In genomic region chr19:6305517-6306115, GRCm38 (mm10) we compare ENCODE assay signal across 8 mouse cellular contexts. TPM values are rescaled to one million over a fixed set of nuclear protein-coding genes. Genes with fewer than 3 reads are reported as not detected.
A peak's percentile ranks its signal among the peaks of the same experiment; 100 is the strongest.
DNase-seq lines count a peak whose midpoint lies in the region; ATAC-seq and TF ChIP-seq lines count a peak whose summit lies in the region.

No protein-coding gene starts in this region.

- no peaks in the 10 kb centered on the region for H3K27me3 ChIP-seq in kidney, adult 2 months (replicated peaks; ENCODE audit: control insufficient read depth, insufficient read depth, low read length)
- no peaks in the 10 kb centered on the region for H3K27me3 ChIP-seq in embryonic facial prominence, embryonic 10.5 days (replicated peaks; ENCODE audit: low read depth, poor library complexity, severe bottlenecking)
- H3K27me3 ChIP-seq in hindbrain, embryonic 12.5 days = no peaks in the 10 kb centered on the region
- H3K27me3 ChIP-seq in midbrain, embryonic 11.5 days (ENCODE audit: control insufficient read depth, insufficient read depth, low read length) = no peaks in the 10 kb centered on the region

- no peaks in the 10 kb centered on the region for H3K9me3 ChIP-seq in embryonic facial prominence, embryonic 10.5 days
- no peaks in the 10 kb centered on the region for H3K9me3 ChIP-seq in hindbrain, embryonic 12.5 days (replicated peaks)
- H3K9me3 ChIP-seq in midbrain, embryonic 11.5 days (ENCODE audit: control insufficient read depth, low read length) = no peaks in the 10 kb centered on the region

- TF ChIP-seq POLR2A in kidney, adult 2 months (IDR thresholded peaks at IDR 0.05; ENCODE audit: low read depth, low read length) = no peak

- peak; percentile 20; the same call in 1 of the 2 replicates for ATAC-seq in hindbrain, embryonic 12.5 days (ENCODE audit: low FRiP score)
- ATAC-seq in midbrain, embryonic 11.5 days (ENCODE audit: low FRiP score) = no peak

- DNase-seq in kidney, adult 2 months = no peak
- no peak for DNase-seq in kidney, postnatal 10 days
- DNase-seq in embryonic facial prominence, embryonic 10.5 days (ENCODE audit: low spot score) = no peak
- DNase-seq in midbrain, embryonic 11.5 days (ENCODE audit: low spot score, missing footprints) = peak; percentile 82
- no peak for DNase-seq in layer of hippocampus, postnatal 10 days (ENCODE audit: low spot score in 2 of 2)
- DNase-seq in layer of hippocampus, postnatal 25 days (ENCODE audit: extremely low spot score in 1 of 2, low spot score in 1 of 2) = no peak
- no peak for DNase-seq in adipocyte (ENCODE audit: low spot score)

- TF ChIP-seq CTCF in kidney, adult 2 months (conservative IDR thresholded peaks at IDR 0.05; ENCODE audit: insufficient read depth, insufficient read length, low read depth, low read length) = no peak

- H3K4me3 ChIP-seq in kidney, adult 2 months (ENCODE audit: insufficient read depth, low read depth, low read length) = peak overlapping the region; percentile 96; the same call in 1 of the 2 replicates
- peak overlapping the region; percentile 85 for H3K4me3 ChIP-seq in embryonic facial prominence, embryonic 10.5 days
- H3K4me3 ChIP-seq in hindbrain, embryonic 12.5 days = peak overlapping the region; percentile 65
- peak overlapping the region; percentile 68 for H3K4me3 ChIP-seq in midbrain, embryonic 11.5 days (ENCODE audit: low read depth, low read length)

- H3K9ac ChIP-seq in hindbrain, embryonic 12.5 days = peak overlapping the region; percentile 73; the same call in 1 of the 2 replicates
- peak overlapping the region; percentile 67; the same call in 1 of the 2 replicates for H3K9ac ChIP-seq in midbrain, embryonic 11.5 days (ENCODE audit: low read length)

- peak overlapping the region; percentile 99 for H3K27ac ChIP-seq in kidney, adult 2 months (ENCODE audit: insufficient read depth, low read depth, low read length)
- peak overlapping the region; percentile 88 for H3K27ac ChIP-seq in embryonic facial prominence, embryonic 10.5 days (replicated peaks)
- no peak overlapping the region for H3K27ac ChIP-seq in hindbrain, embryonic 12.5 days
- no peak overlapping the region for H3K27ac ChIP-seq in midbrain, embryonic 11.5 days (ENCODE audit: low read depth, low read length)

- H3K4me2 ChIP-seq in hindbrain, embryonic 12.5 days (replicated peaks) = peak overlapping the region; percentile 73
- H3K4me2 ChIP-seq in midbrain, embryonic 11.5 days = peak overlapping the region; percentile 55

- H3K36me3 ChIP-seq in kidney, adult 2 months (ENCODE audit: control insufficient read depth, insufficient read depth, low read length) = no peaks in the 10 kb centered on the region
- peaks cover 15% of the 10 kb centered on the region for H3K36me3 ChIP-seq in embryonic facial prominence, embryonic 10.5 days (replicated peaks)
- H3K36me3 ChIP-seq in hindbrain, embryonic 12.5 days = no peaks in the 10 kb centered on the region
- no peaks in the 10 kb centered on the region for H3K36me3 ChIP-seq in midbrain, embryonic 11.5 days (ENCODE audit: control insufficient read depth, insufficient read depth, low read length)

- WGBS in kidney, adult 2 months = 55% methylated on average over 8 of the region's 8 CpGs
- WGBS in embryonic facial prominence, embryonic 10.5 days = 57% methylated on average over 8 of the region's 8 CpGs
- 62% methylated on average over 8 of the region's 8 CpGs for WGBS in hindbrain, embryonic 12.5 days
- 55% methylated on average over 8 of the region's 8 CpGs for WGBS in midbrain, embryonic 11.5 days

- peaks cover 18% of the 10 kb centered on the region for H3K4me1 ChIP-seq in kidney, adult 2 months (ENCODE audit: control insufficient read depth, insufficient read depth, low read length)
- peaks cover 36% of the 10 kb centered on the region for H3K4me1 ChIP-seq in embryonic facial prominence, embryonic 10.5 days
- peaks cover 16% of the 10 kb centered on the region for H3K4me1 ChIP-seq in hindbrain, embryonic 12.5 days
- peaks cover 3% of the 10 kb centered on the region for H3K4me1 ChIP-seq in midbrain, embryonic 11.5 days (ENCODE audit: control insufficient read depth, insufficient read depth, low read length)

RNA-seq across cellular contexts. Expression of gene Cdc42bpg, which starts 0.6 kb away (rescaled TPM):
- polyA plus RNA-seq in kidney, adult 2 months (2012; rRNA removed) = 26.6 and 31.1 TPM in 2 replicates
- polyA plus RNA-seq in embryonic facial prominence, embryonic 10.5 days (2016; fragmentation: Nextera tagmentation; extraction: Ambion mirVana) = 0.12 and 0.39 TPM in 2 replicates
- 0.48 and 0.61 TPM in 2 replicates for polyA plus RNA-seq in hindbrain, embryonic 12.5 days (2016; fragmentation: Nextera tagmentation; extraction: Ambion mirVana)
- 0.23 and 0.42 TPM in 2 replicates for polyA plus RNA-seq in midbrain, embryonic 11.5 days (2014; fragmentation: Nextera tagmentation; extraction: Ambion mirVana)
- 1 to 10 TPM; 5.0 TPM for total RNA-seq in layer of hippocampus, postnatal 10 days (2021)
- total RNA-seq in layer of hippocampus, postnatal 25 days (2021) = 1 to 10 TPM; 3.9 to 4.6 TPM

RNA-seq across cellular contexts. Expression of gene Ehd1, which starts 29.1 kb away (rescaled TPM):
- 224 and 317 TPM in 2 replicates for polyA plus RNA-seq in kidney, adult 2 months (2012; rRNA removed)
- polyA plus RNA-seq in embryonic facial prominence, embryonic 10.5 days (2016; fragmentation: Nextera tagmentation; extraction: Ambion mirVana) = 81.8 and 83.5 TPM in 2 replicates
- polyA plus RNA-seq in hindbrain, embryonic 12.5 days (2016; fragmentation: Nextera tagmentation; extraction: Ambion mirVana) = 90.8 and 92.7 TPM in 2 replicates
- polyA plus RNA-seq in midbrain, embryonic 11.5 days (2014; fragmentation: Nextera tagmentation; extraction: Ambion mirVana) = 64.1 and 68.2 TPM in 2 replicates
- 10 to 100 TPM; 75.1 to 82.7 TPM for total RNA-seq in layer of hippocampus, postnatal 10 days (2021)
- total RNA-seq in layer of hippocampus, postnatal 25 days (2021) = 10 to 100 TPM; 84.9 to 88.6 TPM

RNA-seq across cellular contexts. Expression of gene Men1, which starts 29.2 kb away (rescaled TPM):
- polyA plus RNA-seq in kidney, adult 2 months (2012; rRNA removed) = 49.5 and 63.2 TPM in 2 replicates
- 122 and 130 TPM in 2 replicates for polyA plus RNA-seq in embryonic facial prominence, embryonic 10.5 days (2016; fragmentation: Nextera tagmentation; extraction: Ambion mirVana)
- 91.5 and 95.8 TPM in 2 replicates for polyA plus RNA-seq in hindbrain, embryonic 12.5 days (2016; fragmentation: Nextera tagmentation; extraction: Ambion mirVana)
- 51.2 and 54.7 TPM in 2 replicates for polyA plus RNA-seq in midbrain, embryonic 11.5 days (2014; fragmentation: Nextera tagmentation; extraction: Ambion mirVana)
- 10 to 100 TPM; 72.0 to 73.6 TPM for total RNA-seq in layer of hippocampus, postnatal 10 days (2021)
- total RNA-seq in layer of hippocampus, postnatal 25 days (2021) = 10 to 100 TPM; 63.3 to 64.8 TPM

RNA-seq across cellular contexts. Expression of gene Map4k2, which starts 35.3 kb away (rescaled TPM):
- 92.3 and 145 TPM in 2 replicates for polyA plus RNA-seq in kidney, adult 2 months (2012; rRNA removed)
- polyA plus RNA-seq in embryonic facial prominence, embryonic 10.5 days (2016; fragmentation: Nextera tagmentation; extraction: Ambion mirVana) = 11.0 and 14.0 TPM in 2 replicates
- 15.0 and 16.0 TPM in 2 replicates for polyA plus RNA-seq in hindbrain, embryonic 12.5 days (2016; fragmentation: Nextera tagmentation; extraction: Ambion mirVana)
- polyA plus RNA-seq in midbrain, embryonic 11.5 days (2014; fragmentation: Nextera tagmentation; extraction: Ambion mirVana) = 6.2 and 8.6 TPM in 2 replicates
- 10 to 100 TPM; 79.3 to 86.2 TPM for total RNA-seq in layer of hippocampus, postnatal 10 days (2021)
- total RNA-seq in layer of hippocampus, postnatal 25 days (2021) = 10 to 100 TPM; 66.3 to 78.4 TPM

RNA-seq across cellular contexts. Expression of gene Sf1, which starts 57.9 kb away (rescaled TPM):
- 71.3 and 76.3 TPM in 2 replicates for polyA plus RNA-seq in kidney, adult 2 months (2012; rRNA removed)
- 185 and 205 TPM in 2 replicates for polyA plus RNA-seq in embryonic facial prominence, embryonic 10.5 days (2016; fragmentation: Nextera tagmentation; extraction: Ambion mirVana)
- 168 and 176 TPM in 2 replicates for polyA plus RNA-seq in hindbrain, embryonic 12.5 days (2016; fragmentation: Nextera tagmentation; extraction: Ambion mirVana)
- polyA plus RNA-seq in midbrain, embryonic 11.5 days (2014; fragmentation: Nextera tagmentation; extraction: Ambion mirVana) = 186 and 215 TPM in 2 replicates
- 100 to 1,000 TPM; 190 to 194 TPM for total RNA-seq in layer of hippocampus, postnatal 10 days (2021)
- 100 to 1,000 TPM; 180 to 215 TPM for total RNA-seq in layer of hippocampus, postnatal 25 days (2021)

Comparison
In these comparisons a context has a peak if more than half of its experiments do, and no peak if none do; other contexts are left out.
1. H3K27ac ChIP-seq: peak in kidney, adult 2 months (single experiment) and embryonic facial prominence, embryonic 10.5 days (single experiment); none in hindbrain, embryonic 12.5 days (single experiment) and midbrain, embryonic 11.5 days (single experiment).
2. RNA of gene Cdc42bpg, which starts 0.6 kb away (polyA plus RNA-seq): 26.6 to 31.1 TPM in kidney, adult 2 months; 0.48 to 0.61 TPM in hindbrain, embryonic 12.5 days, 0.23 to 0.42 TPM in midbrain, embryonic 11.5 days and 0.12 to 0.39 TPM in embryonic facial prominence, embryonic 10.5 days; every median in the first group is over 10 times any median in the second.
3. Peak in every context shown above with its lines, with median percentiles within 50 percentile points of each other: H3K4me3 ChIP-seq.